9 mouse cellular contexts compared by ENCODE assay signal in the genomic region with DNA sequence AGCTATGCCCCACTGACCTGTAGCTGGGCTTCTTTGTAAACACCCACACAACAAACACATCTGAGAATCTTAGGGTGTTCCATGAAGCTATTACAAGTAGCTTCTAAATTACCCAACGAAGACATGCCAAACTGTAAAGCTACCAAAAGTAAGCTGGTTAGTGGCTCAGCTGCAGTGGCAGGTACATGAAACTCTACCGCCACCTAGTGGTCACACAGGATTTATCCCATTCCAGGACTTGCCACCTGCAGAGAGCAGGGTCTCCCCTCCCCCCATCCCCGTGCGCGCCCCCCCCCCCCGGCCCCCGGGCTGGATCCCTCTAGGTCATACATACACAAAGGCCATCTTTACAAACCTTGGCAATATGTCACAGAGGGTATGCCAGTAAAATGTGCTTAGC.
DNase-seq lines count a peak whose midpoint lies in the region; ATAC-seq and TF ChIP-seq lines count a peak whose summit lies in the region.
"Had no signal": no experiment of that assay in that cellular context is flagged by ENCODE, and none has a peak within 500 bp of the region (broad histone marks: within the 10 kb centered on the region; RNA-seq: fewer than 3 reads in every experiment).

No protein-coding gene starts in this region.

- peak; percentile 75; the same call in 1 of the 2 replicates for TF ChIP-seq EP300 in heart, adult 2 months (IDR thresholded peaks at IDR 0.05; ENCODE audit: insufficient read depth, low read depth, low read length)

- H3K4me3 ChIP-seq in heart, adult 2 months, result no peak overlapping the region
- H3K4me3 ChIP-seq in lung, adult 2 months (replicated peaks; ENCODE audit: extremely low read depth, low read depth, low read length), result no peak overlapping the region
- H3K4me3 ChIP-seq: limb, embryonic 15.5 days had no signal

- no peaks in the 10 kb centered on the region for H3K79me2 ChIP-seq in heart, adult 2 months (replicated peaks; ENCODE audit: control insufficient read depth, insufficient read depth, low read length)

- no peak for TF ChIP-seq POLR2A in heart, adult 2 months (IDR thresholded peaks at IDR 0.05; ENCODE audit: insufficient read depth, low read depth, low read length)
- no peak for TF ChIP-seq POLR2A in lung, adult 2 months (IDR thresholded peaks at IDR 0.05; ENCODE audit: borderline replicate concordance, extremely low read depth, low read depth, low read length)

- ATAC-seq in CD4-positive, CD25-positive, alpha-beta regulatory T cell, adult 4 months, result peak; percentile 30

- H3K9ac ChIP-seq in heart, adult 2 months (ENCODE audit: low read depth, low read length), result no peak overlapping the region
- H3K9ac ChIP-seq: limb, embryonic 15.5 days had no signal

- 1% methylated on average over 7 of the region's 7 CpGs for whole genome bisulfite sequencing in heart, adult 2 months
- 2% methylated on average over 7 of the region's 7 CpGs for WGBS in lung, adult 2 months

- peak; percentile 80 for DNase-seq in NIH3T3 (ENCODE audit: low read depth)
- peak; percentile 87 to 89 for DNase-seq in cerebellum, postnatal 14 days
- peak; percentile 61 to 64 for DNase-seq in heart, adult 2 months
- DNase-seq in kidney, postnatal 36 days, result peak; percentile 77 to 87
- DNase-seq in lung, adult 2 months, result peak; percentile 69
- peak; percentile 65 for DNase-seq in retina, postnatal 7 days (ENCODE audit: low read depth, low spot score)
- DNase-seq in yolk sac, embryonic 10.5 days (ENCODE audit: low spot score), result peak; percentile 64

- no peaks in the 10 kb centered on the region for H3K27me3 ChIP-seq in heart, adult 2 months (ENCODE audit: control insufficient read depth, insufficient read depth, low read length)
- H3K27me3 ChIP-seq: limb, embryonic 15.5 days had no signal

- intact Hi-C loops in heart, adult 2 months (cut with DNase I), result loop anchor here (1.0 kb wide), 2 partner anchors 150 to 530 kb away; no protein-coding TSS in a partner anchor

- H3K27ac ChIP-seq in heart, adult 2 months, result no peak overlapping the region
- H3K27ac ChIP-seq: limb, embryonic 15.5 days had no signal

- TF ChIP-seq CTCF in heart, adult 2 months (IDR thresholded peaks at IDR 0.05), result peak; percentile 85
- peak; percentile 72 for TF ChIP-seq CTCF in lung, adult 2 months (IDR thresholded peaks at IDR 0.05; ENCODE audit: insufficient read depth, low read length)

- H3K36me3 ChIP-seq in heart, adult 2 months (ENCODE audit: control insufficient read depth, insufficient read depth, low read length), result no peaks in the 10 kb centered on the region
- H3K36me3 ChIP-seq: limb, embryonic 15.5 days had no signal

- H3K4me1 ChIP-seq in heart, adult 2 months (ENCODE audit: control insufficient read depth, insufficient read depth, low read length), result peaks cover 21% of the 10 kb centered on the region
- peaks cover 34% of the 10 kb centered on the region for H3K4me1 ChIP-seq in lung, adult 2 months (ENCODE audit: control insufficient read depth, insufficient read depth, low read length)
